Mouse (Mus musculus) kidney, postnatal 0 days (tissue): ENCODE data around the gene C1s1. TPM values are rescaled to one million over a fixed set of nuclear protein-coding genes. Genes with fewer than 3 reads are reported as not detected.
A peak's percentile ranks its signal among the peaks of the same experiment; 100 is the strongest.
"Not testable (repeated sequence)": the region's sequence is repeated elsewhere in the genome, so short reads cannot be mapped to it uniquely, and the experiment has no call there.

Experiments
- ATAC-seq: fragments of 200-750 bp; cut with Nextera tagmentation; replicated peaks from 2 replicates; pipeline ENCODE4 v1.8.0; 2017; ENCODE audit warnings: low read depth, moderate number of reproducible peaks, moderate TSS enrichment, moderate library complexity; ENCODE audit not compliant: low FRiP score
- DNase-seq: peaks from one replicate; pipeline ENCODE4 v3.0.0-alpha.2; 2016; ENCODE audit warnings: low spot score
- H3K27ac ChIP-seq: fragments of 300-500 bp; sonication (generic); 2 replicates; pipeline ENCODE4 v1.5.1; 2014; ENCODE audit warnings: mild to moderate bottlenecking
- H3K27me3 ChIP-seq: fragments of 300-500 bp; sonication (generic); 2 replicates; pipeline ENCODE4 v1.6.1; 2014; ENCODE audit warnings: low read length, mixed read lengths; ENCODE audit not compliant: insufficient read depth
- H3K36me3 ChIP-seq: fragments of 300-500 bp; sonication (generic); 2 replicates; pipeline ENCODE4 v1.6.1; 2014; ENCODE audit warnings: low read length, mixed read lengths; ENCODE audit not compliant: insufficient read depth
- H3K4me1 ChIP-seq: fragments of 300-500 bp; sonication (generic); replicated peaks from 2 replicates; pipeline ENCODE4 v1.6.1; 2014; ENCODE audit warnings: antibody characterized with exemption, low read length, mixed read lengths; ENCODE audit not compliant: insufficient read depth
- H3K4me2 ChIP-seq: fragments of 300-500 bp; sonication (generic); 2 replicates; pipeline ENCODE4 v1.6.1; 2014; ENCODE audit warnings: mild to moderate bottlenecking, low read length, moderate library complexity, mixed read lengths
- H3K4me3 ChIP-seq: fragments of 300-500 bp; sonication (generic); replicated peaks from 2 replicates; pipeline ENCODE4 v1.5.1; 2014; ENCODE audit warnings: low read depth, low read length
- H3K9ac ChIP-seq: fragments of 300-500 bp; sonication (generic); 2 replicates; pipeline ENCODE4 v1.6.1; 2014; ENCODE audit warnings: low read depth, low read length
- H3K9me3 ChIP-seq: fragments of 300-500 bp; sonication (generic); replicated peaks from 2 replicates; pipeline ENCODE4 v1.6.1; 2016; ENCODE audit warnings: low read length, inconsistent platforms, mixed read lengths
- CTCF ChIP-seq: IDR thresholded peaks from 2 replicates; pipeline ENCODE4 v1.5.1; 2016; ENCODE audit warnings: antibody characterized with exemption, low read depth, mild to moderate bottlenecking, moderate library complexity
- WGBS: fragments of 180-500 bp; shearing (Covaris S2); extraction: QIAGEN DNeasy Blood & Tissue Kit; methylation state at CpG from one replicate; pipeline ENCODE4 v1.1.7; 2014; 5-methylcytosine and 5-hydroxymethylcytosine counted together
- polyA plus RNA-seq: library from polyadenylated mRNA; unstranded; fragments of >200 nt; fragmentation: Nextera tagmentation; extraction: Ambion mirVana; gene quantifications from 2 replicates; pipeline ENCODE4 v1.2.1, GENCODE M21; 2015

The C1s1 gene
- 29.9 and 32.8 TPM in 2 replicates for polyA plus RNA-seq

DNA sequence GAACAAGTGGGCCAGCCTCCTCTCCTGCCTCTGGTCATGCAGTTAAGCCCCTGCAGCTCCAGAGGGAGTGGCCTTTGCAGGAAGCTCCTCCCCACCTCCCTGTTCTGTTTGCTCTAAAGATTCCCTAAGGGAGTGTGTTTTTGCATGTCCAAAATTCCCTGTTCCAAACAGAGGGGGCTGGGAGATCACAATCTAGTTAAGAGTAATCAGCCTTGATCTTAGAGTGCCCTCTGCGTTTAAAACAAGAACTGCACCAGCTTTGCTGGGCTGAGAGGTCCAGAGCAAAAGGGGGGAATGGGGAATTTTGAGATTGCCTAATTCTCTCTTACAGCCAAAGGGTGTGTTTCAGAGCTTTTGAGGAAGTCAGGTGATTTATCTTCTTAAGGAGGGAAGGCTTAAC, at the start of gene C1s1:
Gene C1s1 (minus strand): TSS at position 76 of the 400 bp plus-strand sequence.
- peak; percentile 76 for DNase-seq
- not testable (repeated sequence) for H3K36me3 ChIP-seq, H3K4me3 ChIP-seq, H3K27ac ChIP-seq, H3K9me3 ChIP-seq, H3K27me3 ChIP-seq, H3K9ac ChIP-seq, H3K4me1 ChIP-seq
- ATAC-seq: peak; percentile 81
- peak; percentile 68 for TF ChIP-seq CTCF
- WGBS: 0% methylated on average over 1 of the region's 1 CpGs
- H3K4me2 ChIP-seq: peak within 1 kb of the TSS; percentile 18; the same call in 1 of the 2 replicates

GRCm38 (mm10) chr6:124588771-124589170, 46.6 kb upstream of the C1s1 start:
- H3K36me3 ChIP-seq: no peaks in the 10 kb centered on the region
- no peak overlapping the region for H3K4me2 ChIP-seq
- no peak overlapping the region for H3K4me3 ChIP-seq
- no peak overlapping the region for H3K27ac ChIP-seq
- no peaks in the 10 kb centered on the region for H3K4me1 ChIP-seq
- ATAC-seq: no peak
- no peaks in the 10 kb centered on the region for H3K27me3 ChIP-seq
- TF ChIP-seq CTCF: no peak
- no peaks in the 10 kb centered on the region for H3K9me3 ChIP-seq
- H3K9ac ChIP-seq: no peak overlapping the region
- DNase-seq: no peak

DNA sequence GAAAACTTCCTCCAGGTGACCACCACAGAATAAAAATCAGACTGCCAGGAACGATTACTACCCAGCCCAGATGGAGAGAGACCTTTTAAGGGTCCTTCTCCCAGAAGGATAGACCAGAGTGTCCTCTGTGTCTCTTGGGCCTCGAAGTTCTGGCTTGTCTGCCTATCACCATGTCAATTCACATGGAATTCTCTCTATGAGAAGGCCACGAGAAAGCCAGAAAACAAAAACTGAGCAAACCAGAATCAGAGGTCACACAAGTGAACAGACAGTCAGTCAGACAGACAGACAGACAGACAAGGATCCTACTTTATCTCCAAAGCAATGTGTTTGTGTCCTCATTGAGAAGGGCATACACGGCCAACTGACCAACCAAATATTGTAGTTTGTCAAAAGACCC, 44.1 kb upstream of the C1s1 start:
- 81% methylated on average over 4 of the region's 4 CpGs for WGBS
- TF ChIP-seq CTCF: no peak
- H3K27ac ChIP-seq: no peak overlapping the region
- no peaks in the 10 kb centered on the region for H3K9me3 ChIP-seq
- DNase-seq: no peak
- H3K4me3 ChIP-seq: no peak overlapping the region
- no peak for ATAC-seq
- H3K4me2 ChIP-seq: no peak overlapping the region
- no peak overlapping the region for H3K9ac ChIP-seq
- no peaks in the 10 kb centered on the region for H3K4me1 ChIP-seq
- no peaks in the 10 kb centered on the region for H3K36me3 ChIP-seq
- no peaks in the 10 kb centered on the region for H3K27me3 ChIP-seq

DNA sequence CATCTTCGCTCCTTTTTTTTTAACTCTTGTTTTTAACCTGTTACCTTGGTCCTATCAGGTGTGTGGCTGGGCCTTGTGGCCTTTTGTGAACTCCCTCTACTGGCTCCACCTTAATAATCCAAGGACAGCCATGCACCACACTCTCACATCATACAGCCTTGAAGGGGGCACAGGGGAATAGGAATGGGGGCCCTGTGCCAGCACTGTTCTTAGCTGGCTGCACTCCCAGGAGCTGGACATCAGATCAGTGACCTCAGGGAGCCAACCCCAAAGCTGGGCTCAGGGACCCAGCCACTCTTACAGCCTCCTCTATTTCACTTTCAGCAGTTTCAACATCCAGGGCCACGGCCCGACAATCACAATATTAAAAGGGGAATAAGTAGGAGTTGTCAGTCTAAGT, 43.6 kb upstream of the C1s1 start:
- WGBS: 89% methylated on average over 3 of the region's 3 CpGs
- ATAC-seq (no peak), DNase-seq (no peak)
- Histone ChIP-seq H3K4me3 (no peak overlapping the region), H3K27me3 (no peaks in the 10 kb centered on the region), H3K4me2 (no peak overlapping the region), H3K9ac (no peak overlapping the region), H3K36me3 (no peaks in the 10 kb centered on the region), H3K27ac (no peak overlapping the region), H3K9me3 (no peaks in the 10 kb centered on the region), H3K4me1 (no peaks in the 10 kb centered on the region)
- TF ChIP-seq CTCF: no peak

GRCm38 (mm10) chr6:124584935-124585334, 42.8 kb upstream of the C1s1 start:
- H3K36me3 ChIP-seq: no peaks in the 10 kb centered on the region
- H3K27me3 ChIP-seq: no peaks in the 10 kb centered on the region
- no peak for ATAC-seq
- no peaks in the 10 kb centered on the region for H3K9me3 ChIP-seq
- no peak overlapping the region for H3K4me2 ChIP-seq
- 70% methylated on average over 3 of the region's 3 CpGs for WGBS
- H3K4me3 ChIP-seq: no peak overlapping the region
- no peak overlapping the region for H3K9ac ChIP-seq
- no peak for TF ChIP-seq CTCF
- no peaks in the 10 kb centered on the region for H3K4me1 ChIP-seq
- DNase-seq: no peak
- no peak overlapping the region for H3K27ac ChIP-seq

DNA sequence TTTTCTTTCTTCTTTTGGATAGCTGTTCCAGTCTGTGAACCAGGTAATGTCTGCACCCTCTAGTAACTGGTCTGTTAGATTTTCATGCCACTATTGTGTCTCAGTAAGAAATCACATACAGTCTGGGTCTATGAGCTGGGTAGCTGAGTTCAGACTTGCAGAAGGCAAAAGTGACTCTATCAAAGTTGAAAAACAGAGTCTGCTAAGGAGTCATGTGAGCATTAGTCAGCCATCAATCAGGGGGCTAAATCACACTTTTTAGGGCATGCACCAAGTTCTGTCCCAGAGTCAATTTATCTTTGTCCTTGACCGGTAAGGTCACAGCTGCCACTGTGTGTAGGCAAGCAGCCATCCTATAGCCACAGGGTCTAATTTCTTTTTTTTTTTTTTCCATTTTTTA, 40.1 kb upstream of the C1s1 start:
- Histone ChIP-seq H3K4me3 (no peak overlapping the region), H3K4me1 (no peaks in the 10 kb centered on the region), H3K27me3 (no peaks in the 10 kb centered on the region), H3K9me3 (no peaks in the 10 kb centered on the region), H3K36me3 (no peaks in the 10 kb centered on the region), H3K9ac (no peak overlapping the region), H3K27ac (no peak overlapping the region), H3K4me2 (no peak overlapping the region)
- no peak for TF ChIP-seq CTCF
- DNase-seq (no peak), ATAC-seq (no peak)
- 75% methylated on average over 1 of the region's 1 CpGs for WGBS

- not testable (repeated sequence) for H3K4me2 ChIP-seq, H3K27me3 ChIP-seq, H3K9ac ChIP-seq, H3K36me3 ChIP-seq, H3K4me1 ChIP-seq, H3K27ac ChIP-seq, ATAC-seq, DNase-seq, H3K9me3 ChIP-seq, H3K4me3 ChIP-seq
- 81% methylated on average over 6 of the region's 7 CpGs for WGBS
These were observed 38.0 kb upstream of the C1s1 start for GRCm38 (mm10) chr6:124580155-124580554.

DNA sequence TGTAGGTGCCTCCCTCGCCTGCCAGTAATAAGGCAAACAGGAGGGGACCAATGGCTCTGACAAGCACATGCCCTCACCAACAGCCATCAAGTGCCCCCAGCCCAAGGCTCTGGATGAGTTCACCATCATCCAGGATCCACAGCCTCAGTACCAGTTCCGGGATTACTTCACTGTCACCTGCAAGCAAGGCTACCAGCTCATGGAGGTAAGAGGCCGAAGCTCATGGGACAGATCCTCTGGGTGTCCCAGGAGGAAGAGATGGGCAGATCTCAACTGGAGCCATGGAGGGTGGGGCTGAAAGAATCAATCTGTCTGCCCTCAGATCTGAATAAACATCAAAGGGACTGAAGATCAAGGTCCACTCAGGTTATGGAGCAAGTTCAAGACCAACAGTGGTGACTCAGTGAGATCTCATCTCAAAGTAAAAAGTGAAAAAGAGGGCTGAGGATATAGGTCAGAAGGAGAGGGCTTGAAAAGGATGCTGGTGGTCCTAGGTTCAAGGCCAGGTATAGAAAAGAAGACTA, 33.1 kb upstream of the C1s1 start:
- H3K4me2 ChIP-seq, H3K4me3 ChIP-seq, H3K36me3 ChIP-seq, H3K27ac ChIP-seq, H3K27me3 ChIP-seq, H3K9me3 ChIP-seq, DNase-seq, H3K9ac ChIP-seq, ATAC-seq, H3K4me1 ChIP-seq: not testable (repeated sequence)
- 90% methylated on average over 3 of the region's 3 CpGs for WGBS
